Mouse (Mus musculus): ENCODE results near the gene Npm3. TPM values are rescaled to one million over a fixed set of nuclear protein-coding genes. Genes with fewer than 3 reads are reported as not detected.

Npm3 gene
- polyA plus RNA-seq, 1 experiment, result 56.0 TPM

DNA sequence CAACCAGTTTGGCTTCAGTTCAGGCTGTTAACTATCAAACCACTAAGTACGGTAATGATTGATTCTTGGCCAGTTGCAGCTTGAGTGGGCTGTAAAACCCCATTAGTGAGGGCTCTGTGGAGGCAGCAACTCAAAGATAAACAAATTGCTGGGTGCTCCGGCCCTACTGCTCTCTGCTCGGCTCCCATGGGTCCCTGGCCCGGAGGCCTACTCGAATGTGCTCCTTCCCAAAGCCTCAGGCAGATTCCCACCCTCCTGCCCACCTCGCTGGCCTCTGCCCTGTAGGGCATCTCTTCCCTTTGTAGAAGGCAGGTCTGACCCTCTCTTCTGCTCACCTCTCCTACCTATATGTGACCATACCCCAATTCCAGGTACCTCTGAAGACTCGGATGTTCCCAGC lies 14.6 kb downstream of the Npm3 start:
- no peak overlapping the region for H3K4me3 ChIP-seq (replicated peaks; ENCODE audit: control insufficient read depth, low read depth, low read length)
- no peak overlapping the region for H3K27ac ChIP-seq (ENCODE audit: control insufficient read depth, insufficient read depth, low read depth, low read length, poor library complexity)
- WGBS, result 79% methylated on average over 7 of the region's 7 CpGs
- no peaks in the 10 kb centered on the region for H3K4me1 ChIP-seq (ENCODE audit: control insufficient read depth, insufficient read depth, low read length)
- TF ChIP-seq CTCF (IDR thresholded peaks at IDR 0.05; ENCODE audit: control insufficient read depth, insufficient read depth, low read length) (no peak), POLR2A (IDR thresholded peaks at IDR 0.05; ENCODE audit: borderline replicate concordance, control insufficient read depth, low read depth, low read length) (no peak)

DNA sequence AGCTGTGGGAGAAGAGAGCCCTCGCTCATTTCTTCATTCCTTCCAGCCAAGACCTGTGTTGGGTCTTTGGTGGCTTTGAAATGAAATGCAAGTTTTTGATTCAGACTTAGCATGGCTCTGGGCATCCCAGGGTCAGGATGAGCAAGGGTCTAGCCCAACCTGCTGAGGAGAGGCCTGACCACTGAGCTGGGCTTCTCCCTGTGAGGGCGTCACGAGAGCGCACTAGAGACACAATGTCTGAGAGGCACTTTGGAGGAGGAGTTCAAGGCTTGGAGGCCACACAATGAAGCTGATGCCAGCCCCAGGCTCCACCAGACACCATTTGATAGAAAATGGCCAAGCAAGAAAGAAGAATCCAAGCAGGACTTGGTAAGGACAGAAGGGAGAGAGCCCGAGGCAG lies 15.2 kb downstream of the Npm3 start:
- Histone ChIP-seq H3K4me1 (ENCODE audit: control insufficient read depth, insufficient read depth, low read length) (no peaks in the 10 kb centered on the region), H3K27ac (ENCODE audit: control insufficient read depth, insufficient read depth, low read depth, low read length, poor library complexity) (no peak overlapping the region), H3K4me3 (replicated peaks; ENCODE audit: control insufficient read depth, low read depth, low read length) (no peak overlapping the region)
- TF ChIP-seq CTCF (IDR thresholded peaks at IDR 0.05; ENCODE audit: control insufficient read depth, insufficient read depth, low read length) (no peak), POLR2A (IDR thresholded peaks at IDR 0.05; ENCODE audit: borderline replicate concordance, control insufficient read depth, low read depth, low read length) (no peak)
- 92% methylated on average over 5 of the region's 5 CpGs for WGBS

DNA sequence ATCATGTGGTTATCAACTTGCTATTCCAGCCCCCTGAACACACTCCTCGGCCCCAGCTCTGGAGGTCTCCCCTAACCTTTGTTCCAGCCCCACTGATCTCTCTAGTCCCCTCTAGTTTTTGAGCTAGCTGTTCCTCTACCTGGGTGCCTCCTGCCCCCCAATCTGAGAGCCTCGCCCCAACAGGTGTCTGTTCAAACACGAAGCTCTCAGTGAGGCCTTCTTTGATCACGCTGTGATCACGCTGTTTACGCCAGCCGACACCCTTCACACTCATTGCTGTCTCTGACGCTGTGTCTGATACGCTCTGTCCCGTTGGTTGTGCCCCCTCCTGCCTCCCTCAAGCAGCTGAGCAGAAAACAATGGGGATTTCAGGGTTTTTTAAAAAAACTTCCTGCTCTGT lies 15.8 kb downstream of the Npm3 start:
- no peak for TF ChIP-seq CTCF (IDR thresholded peaks at IDR 0.05; ENCODE audit: control insufficient read depth, insufficient read depth, low read length)
- no peaks in the 10 kb centered on the region for H3K4me1 ChIP-seq (ENCODE audit: control insufficient read depth, insufficient read depth, low read length)
- WGBS, result 73% methylated on average over 10 of the region's 10 CpGs
- H3K27ac ChIP-seq (ENCODE audit: control insufficient read depth, insufficient read depth, low read depth, low read length, poor library complexity), result no peak overlapping the region
- H3K4me3 ChIP-seq (replicated peaks; ENCODE audit: control insufficient read depth, low read depth, low read length), result no peak overlapping the region

DNA sequence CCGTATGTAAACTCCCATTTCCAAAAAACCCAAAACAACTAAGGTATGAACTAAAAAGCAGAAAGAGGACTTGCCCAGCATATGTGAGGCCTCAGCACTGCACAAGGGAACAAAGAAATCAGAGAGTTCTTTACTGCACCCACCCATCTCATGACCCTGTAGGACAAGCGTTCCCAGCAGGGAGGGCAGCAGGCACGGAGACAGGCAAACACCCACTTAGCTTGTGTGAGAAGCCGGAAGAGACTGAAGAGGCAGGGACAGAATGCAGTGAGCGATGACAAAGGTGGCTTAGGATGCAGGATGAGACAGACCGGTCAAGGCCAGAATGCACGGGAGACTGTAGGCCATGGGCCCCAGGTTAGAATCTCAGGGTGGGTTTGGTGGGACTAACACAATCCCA lies 17.7 kb downstream of the Npm3 start:
- 91% methylated on average over 7 of the region's 7 CpGs for WGBS
- TF ChIP-seq CTCF (IDR thresholded peaks at IDR 0.05; ENCODE audit: control insufficient read depth, insufficient read depth, low read length), result no peak
- Histone ChIP-seq H3K27ac (ENCODE audit: control insufficient read depth, insufficient read depth, low read depth, low read length, poor library complexity) (no peak overlapping the region), H3K4me1 (ENCODE audit: control insufficient read depth, insufficient read depth, low read length) (no peaks in the 10 kb centered on the region), H3K4me3 (replicated peaks; ENCODE audit: control insufficient read depth, low read depth, low read length) (no peak overlapping the region)

DNA sequence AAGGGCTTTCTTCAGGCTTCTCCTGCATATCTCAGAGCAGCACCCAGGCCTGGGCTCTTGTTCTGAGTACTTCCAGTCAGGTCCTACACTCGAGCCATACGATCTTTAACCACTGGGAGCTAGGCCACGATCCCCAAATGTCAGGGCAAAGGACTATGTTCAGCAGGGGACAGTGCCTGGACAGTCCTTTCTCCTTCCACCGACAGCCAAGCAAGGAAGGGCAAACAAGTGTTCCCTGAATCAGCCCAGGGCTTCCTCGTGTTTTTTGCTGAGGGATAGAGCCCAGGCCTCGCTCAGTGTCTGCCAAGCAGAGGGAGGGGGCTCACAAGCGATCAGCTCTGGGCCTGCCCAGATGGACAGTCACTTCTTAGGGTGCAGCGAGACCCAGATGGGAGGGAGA lies 19.3 kb downstream of the Npm3 start:
- Histone ChIP-seq H3K27ac (ENCODE audit: control insufficient read depth, insufficient read depth, low read depth, low read length, poor library complexity) (no peak overlapping the region), H3K4me3 (replicated peaks; ENCODE audit: control insufficient read depth, low read depth, low read length) (no peak overlapping the region), H3K4me1 (ENCODE audit: control insufficient read depth, insufficient read depth, low read length) (no peaks in the 10 kb centered on the region)
- TF ChIP-seq POLR2A (IDR thresholded peaks at IDR 0.05; ENCODE audit: borderline replicate concordance, control insufficient read depth, low read depth, low read length) (no peak), CTCF (IDR thresholded peaks at IDR 0.05; ENCODE audit: control insufficient read depth, insufficient read depth, low read length) (no peak)
- 74% methylated on average over 8 of the region's 8 CpGs for WGBS

DNA sequence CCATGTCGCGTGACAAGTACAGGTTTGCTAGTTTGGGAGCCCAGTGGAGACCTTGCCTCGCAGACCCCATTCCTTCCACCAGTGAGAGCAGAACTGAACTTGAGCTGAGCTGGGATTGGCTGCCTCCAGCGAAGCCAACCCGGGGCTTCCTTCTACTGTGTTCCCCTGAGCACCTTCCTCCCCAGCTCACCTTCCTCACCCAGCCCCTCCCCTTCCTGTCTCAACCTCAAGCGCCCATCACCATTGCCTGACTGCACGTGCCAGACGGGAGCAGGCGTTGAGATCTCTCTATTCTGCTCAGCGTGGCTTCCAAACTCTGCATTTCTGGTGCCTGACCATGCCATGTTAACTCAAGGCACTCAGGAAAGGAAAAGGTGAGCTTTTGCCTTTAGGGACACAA lies 22.2 kb downstream of the Npm3 start:
- H3K4me1 ChIP-seq (ENCODE audit: control insufficient read depth, insufficient read depth, low read length), result no peaks in the 10 kb centered on the region
- H3K27ac ChIP-seq (ENCODE audit: control insufficient read depth, insufficient read depth, low read depth, low read length, poor library complexity), result no peak overlapping the region
- no peak overlapping the region for H3K4me3 ChIP-seq (replicated peaks; ENCODE audit: control insufficient read depth, low read depth, low read length)
- 34% methylated on average over 10 of the region's 10 CpGs for WGBS
- no peak for TF ChIP-seq CTCF (IDR thresholded peaks at IDR 0.05; ENCODE audit: control insufficient read depth, insufficient read depth, low read length)
- TF ChIP-seq POLR2A (IDR thresholded peaks at IDR 0.05; ENCODE audit: borderline replicate concordance, control insufficient read depth, low read depth, low read length), result no peak

DNA sequence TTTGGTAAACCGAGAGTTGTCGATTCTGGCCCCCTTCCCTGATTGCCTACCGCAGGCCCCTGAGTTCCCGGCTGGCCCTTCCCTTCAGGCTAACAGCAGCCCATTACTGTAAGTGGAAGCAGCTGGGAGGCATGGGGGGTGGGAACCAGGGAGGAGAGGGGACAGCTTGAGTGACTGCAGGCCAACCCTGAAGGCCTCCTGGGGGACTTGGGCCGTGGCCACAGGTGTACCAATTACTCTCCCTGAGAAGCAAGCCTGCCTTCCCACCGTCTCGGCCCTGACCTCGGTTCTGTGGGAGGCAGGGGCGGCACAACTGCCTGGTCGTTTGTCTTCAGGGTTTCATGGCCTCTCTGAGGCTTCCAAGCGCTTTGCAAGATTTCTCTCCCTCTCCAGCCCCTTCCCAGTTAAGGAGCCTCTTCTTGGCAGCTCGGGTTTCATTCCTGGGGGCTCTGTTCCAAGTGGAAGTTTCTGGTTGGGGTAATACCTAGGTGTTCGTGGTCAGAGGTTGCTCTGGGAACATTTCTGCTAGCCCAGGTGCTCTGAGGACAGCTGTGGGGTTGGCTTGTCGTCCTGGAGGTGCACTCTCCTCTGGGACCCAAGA lies 23.6 kb downstream of the Npm3 start:
- Histone ChIP-seq H3K4me3 (replicated peaks; ENCODE audit: control insufficient read depth, low read depth, low read length) (no peak overlapping the region), H3K4me1 (ENCODE audit: control insufficient read depth, insufficient read depth, low read length) (no peaks in the 10 kb centered on the region), H3K27ac (ENCODE audit: control insufficient read depth, insufficient read depth, low read depth, low read length, poor library complexity) (no peak overlapping the region)
- WGBS, result 74% methylated on average over 14 of the region's 14 CpGs
- TF ChIP-seq CTCF (IDR thresholded peaks at IDR 0.05; ENCODE audit: control insufficient read depth, insufficient read depth, low read length), result no peak

DNA sequence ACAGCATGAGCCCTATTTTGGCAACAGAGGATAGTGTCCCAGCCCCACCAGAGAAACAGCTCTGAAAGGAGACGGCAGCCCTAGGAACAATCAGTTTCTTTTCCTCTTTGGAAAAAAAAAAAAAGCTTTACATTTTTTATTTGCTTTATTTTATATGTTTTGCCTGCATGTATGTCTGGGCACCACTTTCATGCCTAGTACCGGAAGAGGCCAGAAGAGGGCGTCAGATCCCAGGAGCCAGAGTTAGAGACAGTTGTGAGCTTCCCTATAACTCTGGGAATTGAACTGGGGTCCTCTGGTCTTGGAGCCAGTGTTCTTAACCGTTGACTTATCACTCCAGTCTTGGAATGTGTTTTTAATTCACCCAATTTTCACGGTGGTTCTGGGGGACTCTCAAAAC lies 27.2 kb downstream of the Npm3 start:
- 66% methylated on average over 5 of the region's 5 CpGs for WGBS
- Histone ChIP-seq H3K27ac (ENCODE audit: control insufficient read depth, insufficient read depth, low read depth, low read length, poor library complexity) (no peak overlapping the region), H3K4me3 (replicated peaks; ENCODE audit: control insufficient read depth, low read depth, low read length) (no peak overlapping the region), H3K4me1 (ENCODE audit: control insufficient read depth, insufficient read depth, low read length) (no peaks in the 10 kb centered on the region)
- TF ChIP-seq CTCF (IDR thresholded peaks at IDR 0.05; ENCODE audit: control insufficient read depth, insufficient read depth, low read length) (no peak), POLR2A (IDR thresholded peaks at IDR 0.05; ENCODE audit: borderline replicate concordance, control insufficient read depth, low read depth, low read length) (no peak)

DNA sequence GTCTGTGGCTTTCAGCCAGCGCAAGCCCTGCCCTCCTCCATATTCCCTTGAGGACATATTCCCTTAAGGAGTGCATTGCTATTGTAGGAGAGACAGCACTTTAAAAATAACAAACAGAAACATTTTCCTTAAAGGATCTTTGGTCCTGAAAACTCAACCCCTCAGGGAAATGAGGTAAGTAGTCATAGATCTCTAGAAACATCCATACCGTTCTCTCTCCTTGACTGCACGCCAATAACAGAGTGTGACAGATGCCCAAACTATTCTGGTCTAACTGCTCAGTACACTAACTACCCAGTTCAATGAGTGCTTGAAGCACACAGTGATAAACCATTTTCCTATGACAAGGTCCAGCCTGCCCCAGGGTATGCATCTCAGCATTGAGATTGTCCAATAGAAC lies 31.1 kb downstream of the Npm3 start:
- Histone ChIP-seq H3K27ac (ENCODE audit: control insufficient read depth, insufficient read depth, low read depth, low read length, poor library complexity) (no peak overlapping the region), H3K4me3 (replicated peaks; ENCODE audit: control insufficient read depth, low read depth, low read length) (no peak overlapping the region), H3K4me1 (ENCODE audit: control insufficient read depth, insufficient read depth, low read length) (no peaks in the 10 kb centered on the region)
- 79% methylated on average over 3 of the region's 3 CpGs for WGBS
- TF ChIP-seq POLR2A (IDR thresholded peaks at IDR 0.05; ENCODE audit: borderline replicate concordance, control insufficient read depth, low read depth, low read length), result no peak
- TF ChIP-seq CTCF (IDR thresholded peaks at IDR 0.05; ENCODE audit: control insufficient read depth, insufficient read depth, low read length), result no peak
